Mouse (Mus musculus) liver, postnatal 0 days (tissue): ENCODE measurements around the gene Sox11. TPM values are rescaled to one million over a fixed set of nuclear protein-coding genes. Genes with fewer than 3 reads are reported as not detected.

Source experiments
- ATAC-seq: fragments of 200-750 bp; cut with Nextera tagmentation; 2 replicates; pipeline ENCODE4 v1.8.0; 2017; ENCODE audit warnings: mild to moderate bottlenecking, moderate library complexity
- DNase-seq: peaks from one replicate; pipeline ENCODE4 v3.0.0-alpha.2; 2016
- H3K27ac ChIP-seq: fragments of 300-500 bp; sonication (generic); 2 replicates; pipeline ENCODE4 v1.5.1; 2014; ENCODE audit warnings: antibody characterized with exemption, moderate library complexity, mild to moderate bottlenecking, low read depth
- H3K27me3 ChIP-seq: fragments of 300-500 bp; sonication (generic); 2 replicates; pipeline ENCODE4 v1.6.1; 2014; ENCODE audit warnings: low read length, control low read depth, mixed read lengths; ENCODE audit not compliant: insufficient read depth
- H3K36me3 ChIP-seq: fragments of 300-500 bp; sonication (generic); replicated peaks from 2 replicates; pipeline ENCODE4 v1.6.1; 2014; ENCODE audit warnings: mild to moderate bottlenecking, control low read depth, low read length, moderate library complexity, mixed read lengths; ENCODE audit not compliant: insufficient read depth
- H3K4me1 ChIP-seq: fragments of 300-500 bp; sonication (generic); 2 replicates; pipeline ENCODE4 v1.6.1; 2014; ENCODE audit warnings: antibody characterized with exemption, mild to moderate bottlenecking, control low read depth; ENCODE audit not compliant: insufficient read depth
- H3K4me2 ChIP-seq: fragments of 300-500 bp; sonication (generic); 2 replicates; pipeline ENCODE4 v1.6.1; 2014; ENCODE audit warnings: low read depth, mild to moderate bottlenecking, low read length, moderate library complexity, mixed read lengths
- H3K4me3 ChIP-seq: fragments of 300-500 bp; sonication (generic); 2 replicates; pipeline ENCODE4 v1.5.1; 2014; ENCODE audit warnings: low read depth, low read length
- H3K9ac ChIP-seq: fragments of 300-500 bp; sonication (generic); replicated peaks from 2 replicates; pipeline ENCODE4 v1.6.1; 2014; ENCODE audit warnings: mild to moderate bottlenecking, moderate library complexity
- H3K9me3 ChIP-seq: fragments of 300-500 bp; sonication (generic); 2 replicates; pipeline ENCODE4 v1.6.1; 2016; ENCODE audit warnings: mild to moderate bottlenecking, control low read depth, low read length, mixed read lengths
- CTCF ChIP-seq: sonication (generic); IDR thresholded peaks from 2 replicates; pipeline ENCODE4 v1.5.1; 2016; ENCODE audit warnings: antibody characterized with exemption, low read depth
- EP300 ChIP-seq: IDR thresholded peaks from 2 replicates; pipeline ENCODE4 v1.6.1; 2016; ENCODE audit warnings: antibody characterized with exemption, low read depth, mild to moderate bottlenecking
- WGBS: fragments of 180-500 bp; shearing (Covaris S2); extraction: QIAGEN DNeasy Blood & Tissue Kit; methylation state at CpG from one replicate; pipeline ENCODE4 v1.1.7; 2014; ENCODE audit not compliant: insufficient replicate concordance; 5-methylcytosine and 5-hydroxymethylcytosine counted together
- polyA plus RNA-seq: library from polyadenylated mRNA; unstranded; fragments of >200 nt; fragmentation: Nextera tagmentation; extraction: Ambion mirVana; gene quantifications from 2 replicates; pipeline ENCODE4 v1.2.1, GENCODE M21; 2015

Sox11 gene
- polyA plus RNA-seq, 1 experiment from 2014 or later: 0.48 TPM

GRCm38 (mm10) chr12:27367476-27367875, 25.1 kb upstream of the Sox11 start:
- TF ChIP-seq EP300 (no peak), CTCF (no peak)
- Histone ChIP-seq H3K27me3 (no peaks in the 10 kb centered on the region), H3K4me3 (no peak overlapping the region), H3K4me2 (no peak overlapping the region), H3K9ac (no peak overlapping the region), H3K27ac (no peak overlapping the region), H3K36me3 (no peaks in the 10 kb centered on the region), H3K9me3 (no peaks in the 10 kb centered on the region), H3K4me1 (no peaks in the 10 kb centered on the region)
- DNase-seq: no peak
- ATAC-seq: no peak
- 86% methylated on average over 2 of the region's 2 CpGs for WGBS

DNA sequence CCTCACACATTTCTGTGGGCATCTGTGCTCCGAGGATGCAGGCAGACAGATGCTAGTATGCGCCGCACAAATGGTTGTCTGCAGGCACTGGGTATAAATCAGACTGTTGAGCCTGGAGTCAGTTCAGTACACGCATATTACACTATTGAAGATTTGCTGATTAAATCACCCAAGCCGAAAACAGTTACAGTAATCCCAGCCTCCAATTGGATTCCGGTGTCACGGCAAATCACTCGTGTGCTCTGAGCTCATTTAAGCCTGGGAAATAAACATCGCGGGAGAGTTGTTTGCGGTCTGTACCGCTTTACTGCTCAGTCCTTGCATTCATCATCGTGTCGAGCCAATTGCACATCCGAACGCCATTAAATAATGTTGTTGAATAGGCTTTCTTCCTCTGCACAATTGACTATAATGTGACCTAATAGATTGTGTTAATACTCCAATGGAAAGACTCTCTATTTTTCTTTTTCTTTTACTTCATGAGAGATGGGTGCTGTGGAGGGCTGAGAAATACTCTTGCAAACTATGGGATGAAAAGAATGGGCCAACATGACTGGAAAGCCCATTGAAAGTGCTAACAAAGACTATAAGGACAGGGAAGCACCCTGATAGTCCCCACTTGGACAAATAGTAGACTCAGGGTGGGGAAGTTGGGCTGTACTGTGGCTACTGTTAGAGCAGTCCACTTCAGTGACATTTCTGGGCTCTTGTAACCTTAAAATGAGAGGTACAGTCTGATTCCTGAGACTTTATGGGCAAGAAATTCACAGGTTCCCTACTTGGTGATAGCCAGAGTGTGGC, 21.7 kb upstream of the Sox11 start:
- WGBS: 83% methylated on average over 16 of the region's 16 CpGs
- Histone ChIP-seq H3K9me3 (no peaks in the 10 kb centered on the region), H3K4me3 (no peak overlapping the region), H3K4me1 (no peaks in the 10 kb centered on the region), H3K27me3 (no peaks in the 10 kb centered on the region), H3K27ac (no peak overlapping the region), H3K9ac (no peak overlapping the region), H3K36me3 (no peaks in the 10 kb centered on the region), H3K4me2 (no peak overlapping the region)
- DNase-seq (no peak), ATAC-seq (no peak)
- TF ChIP-seq CTCF (no peak), EP300 (no peak)

GRCm38 (mm10) chr12:27357076-27357637, 14.8 kb upstream of the Sox11 start:
- H3K9me3 ChIP-seq: no peaks in the 10 kb centered on the region
- ATAC-seq: no peak
- no peak overlapping the region for H3K4me2 ChIP-seq
- WGBS: 41% methylated on average over 12 of the region's 12 CpGs
- H3K4me1 ChIP-seq: no peaks in the 10 kb centered on the region
- no peak for TF ChIP-seq CTCF
- TF ChIP-seq EP300: no peak
- H3K9ac ChIP-seq: no peak overlapping the region
- H3K27me3 ChIP-seq: no peaks in the 10 kb centered on the region
- no peak overlapping the region for H3K27ac ChIP-seq
- H3K36me3 ChIP-seq: no peaks in the 10 kb centered on the region
- H3K4me3 ChIP-seq: no peak overlapping the region
- DNase-seq: no peak

DNA sequence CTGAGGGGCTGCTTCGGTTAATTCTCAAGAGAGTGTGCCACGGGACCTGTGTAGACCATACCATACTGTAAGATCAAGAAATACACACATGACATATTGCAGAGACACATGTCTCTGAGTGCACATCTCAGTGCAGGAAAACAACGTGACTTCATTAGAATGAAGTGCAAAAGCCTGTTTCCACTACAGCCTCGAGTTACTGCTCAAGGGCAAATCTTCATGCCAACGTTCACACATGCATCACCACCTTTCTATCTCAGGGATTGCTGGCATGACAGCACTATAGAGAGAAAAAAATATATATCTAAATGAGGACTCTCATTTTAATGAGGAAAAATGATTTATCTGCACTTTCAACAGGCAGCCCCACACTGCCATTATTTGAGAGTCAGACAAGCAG, 14.2 kb upstream of the Sox11 start:
- TF ChIP-seq CTCF (no peak), EP300 (no peak)
- ATAC-seq (no peak), DNase-seq (no peak)
- Histone ChIP-seq H3K4me3 (no peak overlapping the region), H3K9me3 (no peaks in the 10 kb centered on the region), H3K27ac (no peak overlapping the region), H3K9ac (no peak overlapping the region), H3K4me1 (no peaks in the 10 kb centered on the region), H3K4me2 (no peak overlapping the region), H3K27me3 (no peaks in the 10 kb centered on the region), H3K36me3 (no peaks in the 10 kb centered on the region)
- 75% methylated on average over 5 of the region's 5 CpGs for WGBS

DNA sequence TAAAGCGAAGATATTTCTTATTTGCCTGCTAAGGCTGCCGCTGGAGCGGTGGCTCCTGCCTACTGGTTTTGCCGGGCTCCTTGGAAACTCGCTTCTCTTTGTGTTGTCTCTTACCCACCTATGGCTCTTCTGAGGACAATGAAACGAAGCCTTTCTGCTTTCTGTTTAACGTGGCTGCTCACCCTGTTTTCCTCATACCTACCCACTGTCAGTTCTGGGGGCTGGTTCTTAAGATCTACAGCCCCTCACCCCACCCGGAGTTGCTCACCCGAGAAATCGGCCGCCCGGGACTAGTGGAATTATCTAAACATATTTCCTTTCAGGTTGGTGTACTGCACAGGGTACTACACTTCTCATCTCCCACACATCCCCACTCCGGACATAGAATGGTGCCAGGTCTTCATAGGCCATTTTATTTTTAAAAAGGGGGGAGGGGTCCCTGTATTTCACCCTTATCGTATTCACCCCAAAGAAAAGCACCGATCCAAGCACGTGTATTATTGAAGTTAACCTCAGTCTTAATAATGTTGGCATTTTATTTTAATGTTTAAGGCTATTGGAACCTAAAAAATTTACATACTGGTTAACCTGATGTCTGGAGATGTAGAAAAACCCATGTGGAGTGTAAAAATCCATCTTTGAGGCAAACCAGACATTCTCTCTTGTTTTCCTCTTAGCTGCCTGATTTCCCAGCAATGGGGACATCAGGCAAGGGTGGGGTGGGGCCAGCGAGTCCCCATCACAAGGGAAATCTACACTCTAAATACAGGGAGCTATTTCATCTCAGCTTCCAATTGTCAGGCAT, 1.4 kb upstream of the Sox11 start:
- H3K27me3 ChIP-seq: peaks cover 56% of the 10 kb centered on the region
- no peaks in the 10 kb centered on the region for H3K36me3 ChIP-seq
- peak overlapping the region; percentile 44 for H3K4me3 ChIP-seq
- no peak for ATAC-seq
- TF ChIP-seq CTCF (no peak), EP300 (no peak)
- no peak overlapping the region for H3K27ac ChIP-seq
- H3K4me1 ChIP-seq: peaks cover 8% of the 10 kb centered on the region; the same call in 1 of the 2 replicates
- H3K9ac ChIP-seq: no peak overlapping the region
- no peak for DNase-seq
- peak overlapping the region; percentile 62 for H3K4me2 ChIP-seq
- WGBS: 16% methylated on average over 17 of the region's 17 CpGs
- H3K9me3 ChIP-seq: no peaks in the 10 kb centered on the region
